Mouse (Mus musculus) liver, adult (tissue): Measurements from ENCODE around the gene Rdh16.

Source experiments
- GATA4 ChIP-seq: IDR thresholded peaks from 2 replicates; pipeline ENCODE4 v1.6.1; 2014; ENCODE audit warnings: mild to moderate bottlenecking, low read length; ENCODE audit not compliant: insufficient replicate concordance

Rdh16 gene

DNA sequence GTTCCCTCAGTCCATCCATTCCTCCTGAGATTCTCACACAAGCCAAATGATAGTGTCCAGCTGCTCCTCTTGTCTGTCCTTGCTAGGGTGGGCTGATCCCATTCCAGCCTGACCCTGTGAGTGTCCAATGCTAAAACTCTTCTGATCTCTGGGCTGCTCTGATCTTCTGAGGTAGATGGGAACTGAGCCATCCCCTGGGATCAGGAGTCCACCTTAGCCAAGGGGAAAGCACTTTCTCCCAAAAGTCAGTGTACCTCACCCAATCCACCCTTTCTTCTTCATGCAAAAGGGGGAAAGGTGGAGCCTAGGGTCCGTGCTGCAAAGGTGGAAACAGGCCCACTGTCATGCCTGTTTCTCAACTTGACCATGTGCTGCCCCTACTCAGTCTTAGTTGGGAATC lies 90.5 kb downstream of the Rdh16 start:
- no peak for TF ChIP-seq GATA4

GRCm38 (mm10) chr10:127893163-127894022 lies 92.4 kb downstream of the Rdh16 start:
- peak; percentile 67; the same call in 1 of the 2 replicates for TF ChIP-seq GATA4
